Mouse (Mus musculus) heart, embryonic 11.5 days (tissue): ENCODE measurements around the gene Syt6. TPM values are rescaled to one million over a fixed set of nuclear protein-coding genes. Genes with fewer than 3 reads are reported as not detected.

Experiments used
- microRNA-seq: library from miRNA; unstranded; fragments of <30 nt; microRNA quantifications from one replicate; pipeline ENCODE4, GENCODE M21; 2016; ENCODE audit warnings: borderline number of aligned reads
- polyA plus RNA-seq: library from polyadenylated mRNA; unstranded; fragments of >200 nt; fragmentation: Nextera tagmentation; extraction: Ambion mirVana; gene quantifications from 2 replicates; pipeline ENCODE4 v1.2.1, GENCODE M21; 2014

Gene Syt6
- polyA plus RNA-seq, 1 experiment from 2014 or later = 0.59 TPM

Small RNA genes within 50 kb of the gene (microRNA-seq; reads per million reads assigned to microRNA genes)
- not detected for gene Gm25325

Other genes with a start within 250 kb of the Syt6 start
- gene Atg4a-ps, start 70.8 kb downstream of the Syt6 start, polyA plus RNA-seq = 0.09 and 0.13 TPM in 2 replicates
- gene Olfml3, start 162.8 kb downstream of the Syt6 start, polyA plus RNA-seq = 21.8 and 22.4 TPM in 2 replicates
- not detected in 2 replicates for gene Gm10964, start 164.1 kb downstream of the Syt6 start, polyA plus RNA-seq
- 12.2 and 12.7 TPM in 2 replicates for gene Hipk1, start 216.3 kb downstream of the Syt6 start, polyA plus RNA-seq
- 23.4 and 27.5 TPM in 2 replicates for gene Dclre1b, start 234.2 kb downstream of the Syt6 start, polyA plus RNA-seq
- 17.5 and 20.4 TPM in 2 replicates for gene Ap4b1, start 234.3 kb downstream of the Syt6 start, polyA plus RNA-seq
- 0.18 and 0.19 TPM in 2 replicates for gene Gm43064, start 234.3 kb downstream of the Syt6 start, polyA plus RNA-seq